Mouse (Mus musculus) layer of hippocampus, postnatal 10 days (tissue): ENCODE measurements at regions not wholly inside any gene's neighbourhood (a gene's known extent, or its start where the extent isn't known, plus 50 kb on each side); places are given as distances from the start of the nearest gene placed in this dataset.

Experiments
- DNase-seq, 2 experiments: peaks; one replicate each; pipeline ENCODE4 v3.0.0; 2021; ENCODE audit warnings: low spot score in 2 of 2

DNA sequence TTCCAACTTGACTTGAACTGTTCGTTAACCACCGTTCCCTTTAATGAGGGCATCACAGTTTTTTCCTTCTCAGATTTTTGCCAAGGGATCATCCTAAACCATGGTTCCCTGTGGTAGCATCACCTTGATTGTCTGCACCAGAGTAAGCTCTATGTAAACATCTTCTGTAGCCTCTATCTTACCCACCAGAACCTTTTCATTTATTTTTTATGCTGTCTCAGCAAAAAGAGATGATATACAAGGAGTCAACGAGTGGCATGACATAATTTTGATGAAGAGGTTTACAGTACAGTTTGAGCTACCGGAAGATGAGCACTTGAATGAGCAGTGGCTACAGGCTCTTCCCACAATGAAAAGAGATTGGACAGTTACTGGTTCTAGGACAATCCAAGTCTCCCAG, 768.7 kb downstream of the Ets1 start:
- no peak for DNase-seq

DNA sequence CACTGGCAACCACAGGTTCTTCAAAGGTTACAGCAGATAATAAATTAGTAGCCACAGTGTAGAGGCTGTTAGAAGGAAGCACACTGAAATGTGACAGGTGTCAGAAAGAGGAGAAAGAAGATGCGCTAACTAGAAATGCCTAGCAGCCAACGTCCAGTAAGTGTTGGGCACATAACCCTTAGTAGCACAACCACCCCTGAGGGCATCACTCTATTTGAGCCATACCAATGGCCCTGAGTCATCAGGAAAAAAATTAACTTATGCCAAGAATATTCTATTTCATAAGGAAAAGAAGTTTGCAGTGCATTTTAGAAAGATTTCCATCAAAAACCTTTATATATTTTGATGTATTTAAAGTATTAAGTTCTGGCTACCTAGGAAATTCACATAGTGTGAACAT, 771.5 kb downstream of the Ets1 start:
- no peak for DNase-seq

DNA sequence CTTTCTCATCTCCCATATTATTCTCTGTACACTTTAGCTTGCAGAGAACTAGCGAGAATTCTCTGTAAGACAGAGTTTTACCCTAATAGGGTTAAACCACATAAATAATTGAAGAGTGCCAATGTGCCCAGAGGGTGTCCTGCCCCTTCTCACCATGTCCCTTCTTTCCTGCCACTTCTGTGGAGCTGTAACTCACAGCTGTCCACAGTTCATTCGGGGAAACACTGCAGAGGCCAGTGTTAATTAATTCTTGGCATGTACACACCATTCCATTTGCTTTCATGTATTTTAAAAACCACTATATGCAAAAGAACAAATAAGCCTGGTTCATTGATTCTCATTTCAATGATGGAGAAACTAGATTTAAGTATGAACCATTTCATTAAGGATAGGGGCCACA, 787.8 kb downstream of the Ets1 start:
- DNase-seq, result no peak

DNA sequence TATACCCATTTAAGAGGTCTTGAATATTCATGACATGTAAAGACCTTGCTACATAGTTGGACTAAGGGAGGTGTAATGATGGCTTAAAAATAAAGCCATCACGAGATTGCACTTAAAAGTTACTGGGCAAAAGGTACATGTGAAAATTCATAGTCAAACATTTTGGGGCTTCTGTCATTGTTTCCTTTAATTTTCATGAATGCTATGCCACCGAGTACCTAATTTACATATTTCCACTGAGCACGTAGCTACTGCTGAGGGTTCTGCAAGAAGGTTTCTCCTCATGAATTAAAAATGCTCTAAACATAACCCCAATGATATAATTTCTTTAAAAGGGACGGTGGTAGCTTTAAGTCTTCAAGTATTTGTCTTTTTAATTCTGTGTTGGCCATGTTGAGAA, 800.4 kb downstream of the Ets1 start:
- DNase-seq, result no peak

DNA sequence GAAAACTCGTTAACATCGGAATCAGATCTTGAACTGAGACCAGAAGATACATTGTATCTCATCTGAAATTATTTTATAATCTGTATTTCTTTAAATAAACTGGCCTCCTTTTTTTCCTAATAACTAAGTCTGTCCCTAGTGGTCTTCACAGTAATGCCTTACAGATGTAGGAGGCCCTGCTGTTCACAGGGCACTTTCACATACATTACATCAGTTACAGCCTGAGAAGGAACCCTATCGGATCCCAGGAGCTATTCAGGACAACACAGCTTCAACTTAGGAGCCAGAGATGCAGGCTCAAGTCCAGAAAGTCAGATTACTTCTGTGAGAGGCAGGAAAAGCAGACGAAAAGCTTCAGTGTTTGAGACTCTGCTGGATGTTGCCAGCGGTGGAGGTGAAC, 806.2 kb downstream of the Ets1 start:
- DNase-seq, result no peak

DNA sequence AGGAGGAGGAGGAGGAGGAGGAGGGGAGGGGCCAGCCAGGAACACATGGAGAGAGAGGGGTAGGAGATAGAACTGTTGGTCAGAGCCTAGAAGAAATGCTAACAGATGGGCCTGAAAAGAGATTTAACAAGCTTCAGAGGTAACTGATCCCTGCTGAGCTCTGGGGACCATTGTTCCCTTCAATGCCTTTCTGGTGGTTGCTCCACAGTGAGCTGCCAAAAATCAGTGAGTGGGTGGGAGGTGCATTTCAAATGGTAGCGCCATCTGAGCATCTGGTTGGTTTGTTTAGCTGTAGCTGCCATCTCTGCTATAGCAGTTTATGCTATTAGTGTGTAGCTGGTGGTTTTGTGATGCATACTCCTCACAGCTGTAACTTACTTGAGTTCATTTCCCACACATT, 809.9 kb downstream of the Ets1 start:
- DNase-seq, result peak in 1 of 2 experiments; percentile 14

DNA sequence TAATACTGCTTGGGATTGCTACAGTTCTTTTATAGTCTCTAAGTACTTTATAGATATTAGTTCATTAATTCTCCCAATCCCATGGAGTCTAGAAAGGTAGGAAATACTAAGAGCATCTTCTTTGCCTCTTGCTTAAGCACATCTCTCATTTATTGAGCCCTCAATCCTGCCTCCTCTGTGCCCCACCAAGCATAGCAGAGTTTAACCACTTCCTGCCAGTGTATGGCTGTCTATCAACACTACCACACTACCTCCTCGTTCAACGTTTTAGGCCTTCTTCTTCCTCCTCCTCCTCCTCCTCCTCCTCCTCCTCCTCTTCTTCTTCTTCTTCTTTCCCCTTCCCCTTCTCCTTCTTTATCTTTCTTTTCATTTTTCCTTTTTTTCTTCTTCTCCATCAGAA, 839.1 kb downstream of the Ets1 start:
- DNase-seq, result no peak

DNA sequence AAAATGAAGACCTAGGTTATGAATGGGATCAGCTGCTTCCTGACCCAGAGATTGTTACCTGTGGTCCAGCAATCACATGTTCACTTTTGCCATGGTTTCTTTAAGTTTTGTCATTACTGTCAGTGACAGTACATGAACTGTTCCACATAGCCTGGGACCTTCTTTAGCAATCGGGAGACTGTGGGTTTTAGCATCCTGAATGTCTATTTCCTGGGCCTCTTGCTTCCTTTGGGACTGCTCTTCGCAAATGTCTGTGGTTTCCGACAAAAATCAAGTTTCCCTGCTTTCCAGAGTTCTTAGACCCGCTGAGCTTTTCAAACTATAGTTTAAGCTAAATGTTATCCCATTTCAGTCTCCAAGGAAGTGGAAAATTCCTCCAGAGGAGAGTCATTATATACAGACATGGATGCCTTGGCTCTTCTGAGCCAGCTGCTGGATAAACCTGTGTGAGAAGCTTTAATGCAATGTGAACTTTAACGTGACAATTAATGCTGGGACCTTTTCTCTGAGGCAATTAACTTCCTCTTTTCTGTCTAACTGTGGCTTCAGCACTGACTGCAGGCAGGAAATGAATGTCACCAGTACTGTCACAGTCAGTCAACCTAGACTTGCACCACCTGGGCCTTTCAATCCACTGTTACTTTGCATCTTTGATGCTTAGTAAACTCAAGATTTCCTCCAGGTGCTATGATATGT, 847.0 kb downstream of the Ets1 start:
- no peak for DNase-seq

DNA sequence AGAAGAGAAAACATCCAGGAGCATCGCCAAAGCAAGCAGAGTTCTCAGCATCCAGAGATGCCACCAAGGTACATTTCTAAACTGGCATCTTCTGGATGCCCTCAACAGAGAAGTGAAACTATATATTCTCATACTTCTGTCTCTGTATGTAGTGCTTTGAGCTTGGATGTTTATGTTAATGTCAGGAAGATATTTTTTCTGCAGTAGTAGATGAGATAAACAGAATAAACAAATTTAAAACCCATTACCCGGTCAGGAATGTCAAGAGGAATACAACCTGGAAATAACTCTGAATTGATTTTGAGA, 847.5 kb downstream of the Ets1 start:
- no peak for DNase-seq

DNA sequence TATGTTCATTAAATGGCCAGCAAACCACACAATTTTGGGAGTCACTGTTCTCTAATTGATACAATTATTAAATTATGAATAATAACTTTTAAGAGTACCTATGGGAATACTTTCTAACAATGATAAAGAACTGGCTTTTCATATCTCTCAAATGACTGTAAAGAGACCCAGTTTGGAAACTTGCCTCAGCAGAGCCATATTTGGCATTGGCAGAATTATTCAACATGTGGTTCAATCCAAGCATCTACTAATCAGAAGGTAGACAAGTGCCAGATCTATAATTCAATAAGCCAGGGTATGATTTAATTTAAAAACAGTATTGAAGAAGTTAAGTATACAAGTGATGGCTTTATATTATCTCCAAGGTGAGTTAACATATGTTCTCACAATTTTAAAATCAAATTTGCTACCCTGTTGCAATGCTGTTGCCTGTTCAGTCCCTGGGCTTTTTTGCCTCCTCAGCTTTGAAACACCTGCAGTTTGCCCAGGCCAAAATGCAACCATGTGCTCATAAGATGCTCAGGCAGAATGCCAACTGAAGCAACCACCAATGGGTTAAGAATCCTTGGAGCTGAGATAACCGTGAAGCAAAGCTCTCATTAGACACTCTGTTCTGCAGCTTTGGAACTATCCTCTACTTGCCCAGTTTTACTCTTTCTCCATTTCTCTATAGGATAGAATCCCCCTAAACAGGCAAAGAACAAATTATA, 897.2 kb downstream of the Ets1 start:
- DNase-seq, result no peak

DNA sequence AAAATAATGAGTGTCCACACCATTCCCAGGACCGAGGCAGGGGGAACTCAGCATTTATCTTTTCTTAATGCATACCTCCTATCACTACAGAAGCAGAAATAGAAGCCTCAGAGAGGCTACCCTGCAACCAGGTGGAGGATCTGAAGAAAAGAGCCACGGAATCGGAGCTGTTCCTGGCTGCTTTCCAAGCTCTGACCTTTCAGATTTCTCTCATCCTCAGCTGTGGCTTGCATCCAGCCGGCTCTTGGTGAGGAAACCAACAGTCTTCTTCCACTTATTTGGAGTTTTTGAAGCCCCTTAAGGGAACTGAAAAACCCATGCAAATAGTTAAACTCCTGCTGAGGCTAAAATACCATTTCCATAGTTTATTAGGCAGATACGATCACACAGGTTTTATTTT, 907.3 kb downstream of the Ets1 start:
- no peak for DNase-seq

DNA sequence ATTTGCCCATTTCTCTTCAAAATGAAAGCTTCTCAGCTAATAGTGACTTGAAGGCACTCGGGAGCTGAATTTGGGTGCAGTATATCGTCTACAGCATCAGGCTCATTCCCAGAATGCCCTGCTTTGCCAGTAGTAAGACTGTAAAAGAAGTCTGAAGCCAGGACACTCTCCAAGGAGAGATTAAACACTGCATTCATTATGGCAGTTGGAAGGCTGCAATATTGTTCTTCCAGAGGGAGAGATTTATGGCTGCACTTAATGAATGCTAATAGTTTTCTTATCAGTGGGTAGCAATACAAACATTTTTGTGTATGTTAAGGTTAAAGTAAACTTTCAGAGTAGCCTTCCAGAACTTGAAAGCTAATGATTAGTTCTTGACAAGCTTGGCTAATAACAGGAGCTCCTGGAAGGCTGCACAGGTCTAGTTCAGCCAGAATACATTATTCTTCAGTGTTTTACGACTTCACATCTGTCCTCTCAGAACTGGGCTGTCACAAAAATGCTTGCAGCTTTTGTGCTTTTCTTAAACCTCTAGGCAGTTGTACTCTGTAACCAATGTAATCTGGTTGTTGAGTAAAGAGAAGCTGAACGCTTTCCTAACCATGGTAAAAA, 910.2 kb downstream of the Ets1 start:
- no peak for DNase-seq

DNA sequence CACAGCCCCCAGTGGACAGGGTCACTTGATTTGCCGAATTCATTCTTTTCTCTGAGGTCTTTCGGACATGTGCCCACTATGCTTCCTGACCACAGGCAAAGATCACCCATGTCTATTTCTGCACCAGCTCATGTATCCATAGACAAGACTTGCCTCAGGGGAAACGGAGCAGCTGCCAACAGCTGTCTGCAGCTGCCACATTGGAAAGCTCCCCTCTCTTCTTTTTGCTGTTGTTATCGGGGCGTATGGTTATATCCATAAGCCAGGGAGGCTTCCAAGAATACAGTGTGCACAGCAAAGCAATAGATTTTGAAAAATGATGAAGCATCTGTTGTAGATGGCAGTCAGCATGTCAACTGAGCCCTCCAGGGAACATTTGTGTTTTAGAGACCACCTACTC, 913.4 kb downstream of the Ets1 start:
- no peak for DNase-seq

DNA sequence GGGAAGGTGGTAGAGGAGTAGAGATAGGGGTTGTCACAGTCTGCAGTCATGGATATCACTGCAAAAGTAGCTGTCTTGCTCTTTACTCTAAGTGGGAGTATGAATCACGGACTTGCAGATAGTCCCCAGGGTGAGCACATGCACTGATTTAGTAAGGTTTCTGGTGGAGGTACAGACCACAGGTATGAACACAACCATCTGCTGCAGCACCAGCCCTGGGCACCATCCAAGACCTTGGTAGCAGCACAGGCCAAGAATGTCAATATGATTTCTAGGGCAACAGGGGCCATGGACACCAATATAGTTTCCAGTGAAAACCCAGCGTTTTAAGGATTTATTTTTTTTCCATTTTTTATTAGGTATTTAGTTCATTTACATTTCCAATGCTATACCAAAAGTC, 913.7 kb upstream of the Kirrel3 start:
- DNase-seq, result no peak

DNA sequence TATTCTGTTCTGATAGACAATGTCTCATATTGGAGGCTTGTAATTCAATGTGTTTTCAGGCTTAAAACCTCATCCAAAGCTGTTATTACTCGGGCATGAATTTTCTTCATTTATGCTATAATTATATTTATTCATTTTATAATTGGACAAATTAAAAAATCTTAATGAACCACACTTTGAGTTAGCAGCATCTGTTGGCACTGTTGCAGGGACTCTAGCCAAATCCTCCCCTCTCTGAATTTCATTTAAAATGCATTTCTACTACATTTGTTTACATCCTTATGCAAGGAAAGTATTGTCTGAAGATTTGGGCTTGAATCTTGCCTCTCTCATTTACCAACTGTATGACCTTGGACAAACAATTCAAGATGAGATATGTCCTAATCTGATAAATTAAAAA, 874.2 kb upstream of the Kirrel3 start:
- DNase-seq, result no peak

DNA sequence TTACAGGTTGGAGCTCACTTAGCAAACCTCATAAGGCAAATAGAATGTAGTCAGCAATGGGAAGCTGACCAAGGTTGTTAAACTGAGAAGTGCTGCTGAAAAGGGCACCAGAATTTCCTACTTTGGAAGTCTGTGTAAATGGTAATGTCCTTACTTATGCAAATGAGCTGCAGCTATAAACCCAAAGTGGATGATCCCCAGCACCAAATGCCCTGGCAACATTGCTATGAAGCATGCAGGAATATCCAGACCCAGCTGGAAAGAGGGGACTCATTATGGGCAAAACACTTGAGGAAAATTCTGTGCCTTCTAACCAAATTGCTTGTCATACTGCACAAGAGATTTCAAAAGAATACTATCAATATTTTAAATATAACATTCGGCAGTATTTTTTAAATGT, 861.3 kb upstream of the Kirrel3 start:
- DNase-seq, result no peak

DNA sequence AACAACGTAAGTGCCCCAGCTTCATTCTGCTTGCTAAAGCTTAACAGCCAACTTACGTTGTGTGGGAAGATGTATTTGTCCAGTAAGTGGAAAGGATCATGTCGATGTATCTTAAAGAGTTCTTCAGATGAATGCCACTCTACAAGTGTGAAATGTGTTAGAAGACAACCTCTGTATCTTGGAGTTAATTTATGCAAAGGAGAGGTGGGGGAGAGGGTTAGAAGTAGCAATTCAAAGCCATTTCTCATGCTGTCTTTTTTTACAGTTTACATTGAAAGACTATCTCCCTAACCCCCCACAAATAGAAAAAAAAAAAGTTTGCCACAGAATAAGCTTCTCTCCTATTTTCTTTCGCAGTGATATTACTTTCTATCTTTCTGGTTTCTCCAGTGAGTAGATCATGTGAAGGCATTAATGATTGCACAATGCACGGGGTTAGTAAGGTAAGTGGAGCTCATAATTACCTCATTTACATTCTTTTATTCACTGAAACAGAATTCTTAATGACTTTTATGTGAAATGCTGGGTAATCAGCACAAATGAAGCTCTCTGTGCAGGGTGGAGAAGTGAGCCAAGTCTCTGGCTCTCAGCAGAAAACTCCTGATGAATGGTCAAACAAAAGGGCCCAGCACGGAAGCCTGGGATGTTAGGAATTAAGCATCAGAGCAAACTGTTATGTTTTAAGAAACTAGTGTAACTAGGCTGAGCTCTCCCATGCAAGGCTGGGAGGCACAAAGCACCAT, 855.8 kb upstream of the Kirrel3 start:
- DNase-seq, result no peak

DNA sequence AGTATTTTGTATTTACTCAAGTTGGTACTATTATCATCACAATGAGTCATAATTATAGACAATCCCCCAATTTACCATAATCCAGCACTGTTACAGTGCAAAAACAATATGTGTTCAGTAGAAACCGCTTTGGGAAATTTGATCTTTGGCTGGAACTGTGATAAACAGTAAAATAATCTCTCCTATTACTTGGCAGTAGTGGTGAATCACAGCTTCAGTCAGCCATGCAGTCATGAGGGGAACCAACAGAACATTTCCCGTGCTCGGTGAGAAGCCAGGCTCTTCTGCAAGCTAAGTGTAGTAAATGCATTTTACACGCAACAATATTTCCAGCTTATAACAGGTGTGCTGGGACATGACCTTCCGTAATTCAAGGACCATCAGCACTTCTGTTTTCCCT, 822.7 kb upstream of the Kirrel3 start:
- DNase-seq, result no peak

DNA sequence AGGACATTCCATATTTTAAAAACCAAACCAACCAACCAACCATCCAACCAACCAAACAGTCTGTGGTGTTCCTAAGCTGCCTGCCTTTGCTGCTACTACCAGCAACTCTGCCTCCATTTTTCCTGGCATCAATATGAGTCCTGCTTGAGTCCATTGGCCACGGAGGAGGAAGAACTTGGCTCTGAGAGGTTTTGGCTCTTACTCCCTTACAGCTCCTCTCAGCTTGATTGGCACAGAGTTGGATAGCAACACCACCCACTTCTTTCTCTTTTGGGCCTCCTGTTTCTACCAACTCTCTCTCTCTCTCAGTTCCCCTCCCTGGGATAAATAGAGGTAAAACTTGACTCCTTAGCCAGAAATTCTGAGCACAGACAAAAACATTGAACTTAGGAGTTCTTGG, 804.6 kb upstream of the Kirrel3 start:
- peak; percentile 7 to 27 for DNase-seq

DNA sequence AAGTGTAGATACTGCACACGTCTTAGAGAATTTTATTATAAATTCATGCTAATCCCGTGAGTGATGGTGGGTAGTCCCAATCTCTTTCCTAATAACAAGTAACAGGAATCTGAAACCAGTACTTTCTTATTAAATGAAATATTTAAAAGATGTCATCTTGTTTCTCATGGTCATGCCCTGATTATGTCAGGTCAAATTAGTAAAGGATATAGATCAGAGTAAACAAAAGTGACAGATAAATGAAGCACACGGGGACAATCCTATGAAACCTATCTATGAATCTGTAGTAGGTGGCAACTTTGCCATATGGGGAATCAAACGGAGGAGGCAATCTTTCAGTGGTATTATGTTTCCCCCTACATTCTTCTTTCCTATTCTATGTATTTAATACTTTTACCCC, 794.0 kb upstream of the Kirrel3 start:
- no peak for DNase-seq

DNA sequence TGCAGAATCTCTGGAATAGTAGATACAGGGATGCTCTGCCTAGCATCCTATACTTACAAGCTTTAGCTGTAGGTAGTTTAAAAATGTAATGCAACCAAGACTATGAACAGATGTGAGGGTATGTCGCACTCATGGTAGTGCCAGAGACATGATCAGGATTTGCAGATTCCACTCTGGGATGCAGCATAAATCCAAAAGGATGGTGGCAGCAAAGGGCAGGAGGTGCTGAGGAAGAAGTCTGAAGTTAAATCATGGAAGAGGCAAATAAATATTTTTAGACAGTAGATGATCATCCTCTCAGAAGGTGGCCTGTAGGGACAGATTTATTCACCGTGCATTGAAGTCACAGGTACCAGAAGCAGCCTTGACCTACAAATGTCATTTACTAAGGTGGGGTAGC, 768.1 kb upstream of the Kirrel3 start:
- DNase-seq, result no peak

DNA sequence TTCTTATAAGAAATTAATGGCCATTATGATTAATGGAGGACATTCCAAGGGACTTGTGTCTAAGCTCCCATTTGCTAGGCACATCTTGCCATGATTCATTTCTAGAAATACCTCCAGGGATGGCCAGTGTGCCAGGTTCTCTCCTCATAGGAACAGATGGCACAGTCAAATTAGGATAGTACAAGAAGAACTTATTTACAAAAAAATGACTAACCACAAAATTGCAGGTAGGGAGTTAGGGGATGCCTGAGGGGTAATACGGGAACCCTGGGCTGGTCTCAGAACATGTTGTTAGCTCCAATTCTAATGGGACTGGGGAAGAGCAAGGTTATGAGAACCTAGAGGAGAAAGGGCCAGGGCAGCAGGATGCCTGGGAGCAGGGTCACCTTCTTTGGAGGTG, 760.9 kb upstream of the Kirrel3 start:
- DNase-seq, result no peak
